Mouse (Mus musculus) heart, adult 2 months (tissue): ENCODE data around the gene Pde4b. TPM values are rescaled to one million over a fixed set of nuclear protein-coding genes. Genes with fewer than 3 reads are reported as not detected.
A peak's percentile ranks its signal among the peaks of the same experiment; 100 is the strongest.

Experiments
- DNase-seq, 2 experiments: peaks; one replicate each; pipeline ENCODE4 v3.0.0; 2021
- H3K27ac ChIP-seq: fragments of 200-600 bp; 2 replicates; pipeline ENCODE4 v1.8.1; 2022
- H3K27me3 ChIP-seq: fragments of 200-500 bp; 2 replicates; pipeline ENCODE4 v1.6.1; 2012; ENCODE audit warnings: mild to moderate bottlenecking, low read length, inconsistent platforms, mixed read lengths; ENCODE audit not compliant: control insufficient read depth, insufficient read depth
- H3K36me3 ChIP-seq: fragments of 200-500 bp; 2 replicates; pipeline ENCODE4 v1.6.1; 2012; ENCODE audit warnings: low read length, inconsistent platforms; ENCODE audit not compliant: control insufficient read depth, insufficient read depth
- H3K4me1 ChIP-seq: fragments of 200-500 bp; 2 replicates; pipeline ENCODE4 v1.6.1; 2011; ENCODE audit warnings: low read length; ENCODE audit not compliant: control insufficient read depth, insufficient read depth
- H3K4me3 ChIP-seq: fragments of 200-600 bp; 2 replicates; pipeline ENCODE4 v1.8.1; 2022
- H3K79me2 ChIP-seq: fragments of 200-500 bp; replicated peaks from 2 replicates; pipeline ENCODE4 v1.6.1; 2012; ENCODE audit warnings: mild to moderate bottlenecking, inconsistent platforms, low read length, moderate library complexity, mixed read lengths; ENCODE audit not compliant: control insufficient read depth, insufficient read depth
- H3K9ac ChIP-seq: fragments of 200-500 bp; 2 replicates; pipeline ENCODE4 v1.6.1; 2012; ENCODE audit warnings: low read depth, mild to moderate bottlenecking, control low read depth, inconsistent platforms, low read length, mixed read lengths
- CTCF ChIP-seq: fragments of 200-600 bp; IDR thresholded peaks from 2 replicates; pipeline ENCODE4 v1.8.1; 2022; ENCODE audit warnings: antibody characterized with exemption, mild to moderate bottlenecking, moderate library complexity
- EP300 ChIP-seq: fragments of 200-500 bp; IDR thresholded peaks from 2 replicates; pipeline ENCODE4 v1.6.1; 2011; ENCODE audit warnings: low read depth, low read length, control low read depth; ENCODE audit not compliant: insufficient read depth
- POLR2A ChIP-seq: fragments of 200-500 bp; IDR thresholded peaks from 2 replicates; pipeline ENCODE4 v1.6.1; 2011; ENCODE audit warnings: mild to moderate bottlenecking, low read depth, low read length, control low read depth; ENCODE audit not compliant: insufficient read depth
- WGBS: fragments of 180-500 bp; shearing (Covaris S2); methylation state at CpG from one replicate; pipeline ENCODE4 v1.1.7; 2018; 5-methylcytosine and 5-hydroxymethylcytosine counted together
- intact Hi-C: fragments of 180-260 bp; cut with DNase I; formaldehyde crosslinking; loops from one replicate; pipeline ENCODE4 v1.15.1; 2025
- polyA plus RNA-seq: library from polyadenylated mRNA; depleted of rRNA; stranded (reverse); fragments of >200 nt; gene quantifications from 2 replicates; pipeline ENCODE4 v1.2.3, GENCODE M21; 2012
- total RNA-seq, 2 experiments: library from RNA; stranded (reverse); gene quantifications; 2 replicates each; pipeline ENCODE4 v1.2.3; 2021

Pde4b gene
- total and polyA plus RNA-seq, 3 experiments: 16.3 to 29.4 (median 28.2) TPM

GRCm38 (mm10) chr4:102579746-102580145, 492.4 kb downstream of the Pde4b start:
- intact Hi-C loops: loop anchor here (10.0 kb wide), 1 partner anchor 535 kb away; the partner anchor contains the start of genes Mier1 and Wdr78
- Histone ChIP-seq H3K36me3 (peaks cover 69% of the 10 kb centered on the region), H3K4me1 (peaks cover 37% of the 10 kb centered on the region), H3K79me2 (peaks cover 8% of the 10 kb centered on the region), H3K9ac (peak overlapping the region; percentile 31; the same call in 1 of the 2 replicates), H3K27ac (peak overlapping the region; percentile 58), H3K4me3 (no peak overlapping the region), H3K27me3 (no peaks in the 10 kb centered on the region)
- TF ChIP-seq POLR2A: no peak
- no peak for TF ChIP-seq CTCF
- TF ChIP-seq EP300: no peak
- DNase-seq: no peak
- WGBS: 36% methylated on average over 2 of the region's 2 CpGs

DNA sequence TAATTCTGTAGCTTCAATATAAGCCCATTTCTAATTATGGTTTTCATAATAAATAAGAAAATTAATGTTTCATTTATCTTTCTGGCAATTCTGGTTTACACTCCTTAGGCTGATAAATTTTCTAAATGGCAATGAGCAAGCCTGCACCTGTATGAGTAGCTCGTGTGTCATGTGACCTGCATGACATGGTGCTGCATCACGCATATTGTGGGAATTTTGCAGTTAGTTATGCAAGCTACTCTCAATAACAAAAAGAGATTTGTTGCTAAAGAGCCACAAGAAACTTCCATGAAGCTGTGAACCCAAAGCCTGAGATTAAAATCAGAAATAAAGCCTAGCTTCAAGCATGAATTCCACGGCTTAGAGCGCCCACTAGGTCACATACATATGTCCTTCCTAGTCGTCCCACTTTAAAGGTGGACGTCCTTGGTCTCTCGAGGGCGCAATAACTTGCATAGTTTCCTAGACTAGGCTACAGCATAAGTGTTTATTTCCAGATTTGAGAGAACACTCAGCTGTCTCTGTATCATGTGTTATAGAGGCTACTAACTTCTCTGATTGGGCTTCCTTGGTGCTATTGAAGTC, 494.9 kb downstream of the Pde4b start:
- DNase-seq: peak in 1 of 2 experiments; percentile 15
- Histone ChIP-seq H3K4me1 (peaks cover 37% of the 10 kb centered on the region), H3K4me3 (no peak overlapping the region), H3K79me2 (peaks cover 11% of the 10 kb centered on the region), H3K36me3 (peaks cover 67% of the 10 kb centered on the region), H3K9ac (no peak overlapping the region), H3K27me3 (no peaks in the 10 kb centered on the region), H3K27ac (no peak overlapping the region)
- 67% methylated on average over 8 of the region's 8 CpGs for WGBS
- TF ChIP-seq EP300 (no peak), POLR2A (no peak), CTCF (no peak)
- intact Hi-C loops: no loop called here

DNA sequence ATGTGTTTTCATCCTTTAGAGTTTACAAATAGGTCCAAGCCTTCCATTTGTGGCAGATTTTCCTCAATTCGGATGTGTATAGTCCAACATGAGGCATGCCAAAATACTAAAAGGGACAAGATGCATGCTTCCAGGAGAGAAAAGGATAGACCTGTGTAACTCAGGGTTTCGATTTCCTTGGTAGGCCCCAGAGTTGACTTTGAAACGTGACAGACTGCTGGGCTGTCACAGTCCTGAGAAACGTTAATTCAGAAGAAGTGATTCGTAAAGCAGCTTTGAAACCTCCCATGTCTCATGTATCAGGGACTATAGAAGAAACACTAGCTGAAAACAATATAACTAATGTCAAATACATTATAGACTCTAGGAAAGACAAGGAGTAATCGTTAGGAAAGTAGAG, 495.6 kb downstream of the Pde4b start:
- intact Hi-C loops: no loop called here
- DNase-seq: peak in 1 of 2 experiments; percentile 13
- peak overlapping the region; percentile 32; the same call in 1 of the 2 replicates for H3K27ac ChIP-seq

DNA sequence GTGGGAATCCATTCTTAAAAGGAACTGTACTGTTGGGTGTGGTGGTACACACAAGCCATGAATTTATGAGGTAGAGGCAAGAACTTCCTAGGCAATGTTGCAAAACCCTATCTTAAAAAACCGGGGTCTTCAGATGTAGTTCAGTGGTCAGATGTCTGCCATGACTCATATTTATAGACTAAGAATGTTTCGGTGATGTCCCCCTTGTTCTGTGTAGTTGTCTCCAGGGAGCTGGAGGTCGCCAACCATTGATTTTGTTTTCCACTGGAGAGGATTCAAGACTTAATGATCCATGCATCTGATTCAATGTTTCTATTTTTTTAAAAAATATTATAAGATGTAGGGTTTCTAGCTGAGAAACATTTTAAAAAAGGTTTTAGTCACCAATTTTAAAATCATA, 496.1 kb downstream of the Pde4b start:
- Histone ChIP-seq H3K27me3 (no peaks in the 10 kb centered on the region), H3K4me1 (peaks cover 38% of the 10 kb centered on the region), H3K9ac (no peak overlapping the region), H3K27ac (peak overlapping the region; percentile 32; the same call in 1 of the 2 replicates), H3K36me3 (peaks cover 72% of the 10 kb centered on the region), H3K79me2 (peaks cover 11% of the 10 kb centered on the region), H3K4me3 (no peak overlapping the region)
- intact Hi-C loops: no loop called here
- DNase-seq: no peak
- TF ChIP-seq CTCF (no peak), EP300 (no peak), POLR2A (no peak)
- WGBS: 52% methylated on average over 3 of the region's 3 CpGs

More for the DNA sequence above, 495.6 kb downstream of the Pde4b start:
- Histone ChIP-seq H3K27me3 (no peaks in the 10 kb centered on the region), H3K4me1 (peaks cover 35% of the 10 kb centered on the region), H3K9ac (no peak overlapping the region), H3K79me2 (peaks cover 11% of the 10 kb centered on the region), H3K4me3 (no peak overlapping the region), H3K36me3 (peaks cover 70% of the 10 kb centered on the region)
- WGBS: 64% methylated on average over 6 of the region's 6 CpGs
- no peak for TF ChIP-seq EP300
- no peak for TF ChIP-seq CTCF

DNA sequence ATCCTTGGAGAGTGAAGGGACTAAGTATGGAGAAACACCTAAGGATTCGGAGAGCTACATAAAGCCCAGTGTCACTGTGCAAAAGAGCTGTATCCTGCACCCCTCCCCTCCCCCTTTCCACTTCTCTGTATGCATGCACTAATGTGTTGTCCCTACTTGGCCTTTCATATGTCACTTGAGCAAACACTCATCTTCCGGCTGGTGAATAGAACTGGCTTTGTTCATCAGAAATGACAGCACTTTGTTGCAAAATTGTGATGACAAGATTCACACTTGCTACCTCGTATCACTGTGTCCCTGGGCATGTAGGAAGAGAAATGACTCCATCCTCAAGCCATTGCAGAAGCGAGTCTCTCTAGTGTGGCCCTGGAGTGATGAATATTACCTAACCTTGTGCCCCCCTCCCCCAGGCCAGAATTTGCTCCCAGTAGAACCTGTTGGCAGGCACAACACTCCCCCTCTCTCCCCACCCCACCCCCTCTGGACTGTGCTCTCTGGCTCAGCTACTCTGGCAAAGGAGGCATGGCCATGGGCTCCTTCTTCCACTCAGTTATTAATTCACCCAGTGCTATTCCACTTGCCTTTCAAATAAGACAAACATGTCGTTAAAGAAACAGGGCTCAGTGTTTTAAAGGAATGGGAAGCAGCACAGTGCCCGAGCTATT, 497.4 kb downstream of the Pde4b start:
- Histone ChIP-seq H3K27me3 (no peaks in the 10 kb centered on the region), H3K4me1 (peaks cover 36% of the 10 kb centered on the region), H3K4me3 (no peak overlapping the region; the same call in 1 of the 2 replicates), H3K79me2 (peaks cover 11% of the 10 kb centered on the region), H3K36me3 (peaks cover 69% of the 10 kb centered on the region), H3K27ac (peak overlapping the region; percentile 81), H3K9ac (peak overlapping the region; percentile 38; the same call in 1 of the 2 replicates)
- intact Hi-C loops: loop anchor here (1.0 to 5.0 kb wide), 2 partner anchors 14 to 77 kb away; no protein-coding TSS in a partner anchor
- TF ChIP-seq POLR2A (no peak), CTCF (no peak), EP300 (peak; percentile 11; the same call in 1 of the 2 replicates)
- peak in 1 of 2 experiments; percentile 32 for DNase-seq
- WGBS: 15% methylated on average over 6 of the region's 6 CpGs

DNA sequence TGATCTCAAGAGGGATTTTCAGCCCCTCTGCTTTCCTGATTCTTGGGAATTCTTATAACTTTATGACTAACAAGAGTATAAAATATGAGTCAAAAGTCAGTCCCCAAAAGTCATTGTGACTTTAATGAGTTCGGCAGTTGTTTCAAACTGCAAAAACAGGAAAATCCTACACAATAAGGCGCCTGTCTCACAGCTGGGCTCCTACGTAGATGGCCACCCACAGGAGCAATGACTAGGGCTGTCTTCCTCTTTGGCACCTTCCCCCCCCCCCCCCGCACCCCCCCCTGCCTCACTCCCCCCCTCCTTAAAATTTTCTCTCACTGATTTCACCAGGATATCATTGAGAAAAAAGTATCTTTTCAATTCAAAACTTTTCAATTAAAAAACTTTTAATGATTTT, 498.2 kb downstream of the Pde4b start:
- Histone ChIP-seq H3K27me3 (no peaks in the 10 kb centered on the region), H3K36me3 (peaks cover 63% of the 10 kb centered on the region), H3K27ac (peak overlapping the region; percentile 81), H3K9ac (no peak overlapping the region), H3K4me3 (no peak overlapping the region; the same call in 1 of the 2 replicates), H3K4me1 (peaks cover 31% of the 10 kb centered on the region), H3K79me2 (peaks cover 9% of the 10 kb centered on the region)
- intact Hi-C loops: loop anchor here (1.0 to 5.0 kb wide), 2 partner anchors 15 to 78 kb away; no protein-coding TSS in a partner anchor
- DNase-seq: peak in 1 of 2 experiments; percentile 22
- TF ChIP-seq EP300 (no peak), POLR2A (no peak), CTCF (no peak)
- WGBS: 39% methylated on average over 4 of the region's 4 CpGs
